Mouse (Mus musculus): ENCODE data around the gene Kdsr.

- TF ChIP-seq CTCF (conservative IDR thresholded peaks at IDR 0.05 in 1 of 2, IDR thresholded peaks at IDR 0.05 in 1 of 2; ENCODE audit: low read depth in 2 of 2, low read length in 2 of 2) (no peak), MAX (IDR thresholded peaks at IDR 0.05; ENCODE audit: low read length) (no peak), CHD1 (IDR thresholded peaks at IDR 0.05; ENCODE audit: low read depth, low read length) (no peak), USF2 (conservative IDR thresholded peaks at IDR 0.05; ENCODE audit: low read depth, low read length) (no peak), POLR2A (IDR thresholded peaks at IDR 0.05; ENCODE audit: low read depth, low read length) (no peak), ZC3H11A (IDR thresholded peaks at IDR 0.05; ENCODE audit: low read depth, low read length) (no peak), ZMIZ1 (IDR thresholded peaks at IDR 0.05; ENCODE audit: low read depth, low read length) (no peak), EP300 (IDR thresholded peaks at IDR 0.05; ENCODE audit: low read length) (no peak), MEF2A (IDR thresholded peaks at IDR 0.05; ENCODE audit: borderline replicate concordance, low read depth, low read length) (no peak), NRF1 (IDR thresholded peaks at IDR 0.05; ENCODE audit: low read depth, low read length) (no peak), KAT2A (IDR thresholded peaks at IDR 0.05; ENCODE audit: insufficient replicate concordance, low read length) (no peak)
Observed at GRCm38 (mm10) chr1:106750656-106751055, 8.9 kb downstream of the Kdsr start.

All from CH12.LX (cell line).